ENCODE assay signal across 9 mouse cellular contexts in genomic region chr8:21981664-21982337, GRCm38 (mm10). TPM values are rescaled to one million over a fixed set of nuclear protein-coding genes. Genes with fewer than 3 reads are reported as not detected.
DNase-seq lines count a peak whose midpoint lies in the region; ATAC-seq and TF ChIP-seq lines count a peak whose summit lies in the region.
"Had no signal": no experiment of that assay in that cellular context is flagged by ENCODE, and none has a peak within 500 bp of the region (broad histone marks: within the 10 kb centered on the region; RNA-seq: fewer than 3 reads in every experiment).

No protein-coding gene starts in this region.

- WGBS in stomach, postnatal 0 days: 63% methylated on average over 8 of the region's 8 CpGs

- DNase-seq in frontal cortex, postnatal 10 days (ENCODE audit: low spot score in 2 of 2): no peak
- DNase-seq in cerebellum, postnatal 36 days: peak; percentile 8 to 9
- DNase-seq in layer of hippocampus, postnatal 14 days (ENCODE audit: low spot score in 2 of 2): peak; percentile 22 to 29
- DNase-seq in stomach, postnatal 0 days (ENCODE audit: low spot score): no peak
- DNase-seq in lung, postnatal 25 days (ENCODE audit: low spot score): no peak
- DNase-seq in testis, postnatal 14 days (ENCODE audit: low spot score): no peak

- H3K9me3 ChIP-seq in ES-Bruce4 (replicated peaks; ENCODE audit: control insufficient read depth, insufficient read depth, low read length, poor library complexity, severe bottlenecking): no peaks in the 10 kb centered on the region
- H3K9me3 ChIP-seq in stomach, postnatal 0 days (ENCODE audit: control insufficient read depth, low read length): no peaks in the 10 kb centered on the region

- H3K27me3 ChIP-seq in ES-Bruce4 (ENCODE audit: control insufficient read depth, insufficient read depth, low read length, poor library complexity, severe bottlenecking): no peaks in the 10 kb centered on the region
- H3K27me3 ChIP-seq in stomach, postnatal 0 days (ENCODE audit: control insufficient read depth, insufficient read depth, low read length): no peaks in the 10 kb centered on the region

- no peak for TF ChIP-seq POLR2A in ES-Bruce4 (IDR thresholded peaks at IDR 0.05; ENCODE audit: insufficient read depth, low read length)

- TF ChIP-seq CTCF in ES-Bruce4 (IDR thresholded peaks at IDR 0.05; ENCODE audit: low read depth, low read length): peak; percentile 44
- peak; percentile 54 for TF ChIP-seq CTCF in stomach, postnatal 0 days (IDR thresholded peaks at IDR 0.05; ENCODE audit: low read depth)

- no peaks in the 10 kb centered on the region for H3K4me1 ChIP-seq in ES-Bruce4 (ENCODE audit: control insufficient read depth, insufficient read depth, low read length)
- no peaks in the 10 kb centered on the region for H3K4me1 ChIP-seq in stomach, postnatal 0 days (replicated peaks; ENCODE audit: control insufficient read depth, insufficient read depth)

- TF ChIP-seq EP300 in ES-Bruce4 (IDR thresholded peaks at IDR 0.05; ENCODE audit: insufficient read depth, low read depth, low read length): no peak
- TF ChIP-seq EP300 in stomach, postnatal 0 days (optimal IDR thresholded peaks at IDR 0.05): no peak

- no peak overlapping the region for H3K4me3 ChIP-seq in ES-Bruce4 (ENCODE audit: low read depth, low read length)
- no peak overlapping the region for H3K4me3 ChIP-seq in stomach, postnatal 0 days (ENCODE audit: low read depth, low read length)

- H3K4me2 ChIP-seq in stomach, postnatal 0 days (replicated peaks; ENCODE audit: low read depth): no peak overlapping the region

- H3K36me3 ChIP-seq in ES-Bruce4 (ENCODE audit: control insufficient read depth, insufficient read depth, low read length, poor library complexity, severe bottlenecking): no peaks in the 10 kb centered on the region
- no peaks in the 10 kb centered on the region for H3K36me3 ChIP-seq in stomach, postnatal 0 days (ENCODE audit: control insufficient read depth, insufficient read depth, low read length)

- no peak overlapping the region for H3K27ac ChIP-seq in ES-Bruce4 (ENCODE audit: insufficient read depth, low read length)
- H3K27ac ChIP-seq in stomach, postnatal 0 days (replicated peaks): no peak overlapping the region

- peak; percentile 99 for ATAC-seq in frontal cortex, adult (ENCODE audit: low TSS enrichment)
- ATAC-seq in stomach, postnatal 0 days (ENCODE audit: low FRiP score, low TSS enrichment): no peak

- H3K9ac ChIP-seq in ES-Bruce4 (ENCODE audit: low read depth, poor library complexity, severe bottlenecking): no peak overlapping the region
- H3K9ac ChIP-seq in stomach, postnatal 0 days (ENCODE audit: low read length): no peak overlapping the region

RNA-seq across cellular contexts. Expression of gene Ccdc70, which starts 12.2 kb away (rescaled TPM):
- polyA plus RNA-seq in ES-Bruce4 (2011; ENCODE audit: insufficient read depth, insufficient read length, low read depth, missing spikeins): not detected in 2 replicates
- total RNA-seq in layer of hippocampus, postnatal 14 days (2021): not detected
- polyA plus RNA-seq in stomach, postnatal 0 days (2015; fragmentation: Nextera tagmentation; extraction: Ambion mirVana): not detected in 2 replicates
- polyA plus RNA-seq: lung, embryonic 16.5 days had no signal

RNA-seq across cellular contexts. Expression of gene Fam90a1a, which starts 23.3 kb away (rescaled TPM):
- polyA plus RNA-seq in ES-Bruce4 (2011; ENCODE audit: insufficient read depth, insufficient read length, low read depth, missing spikeins): not detected in 2 replicates
- not detected for total RNA-seq in layer of hippocampus, postnatal 14 days (2021)
- polyA plus RNA-seq in stomach, postnatal 0 days (2015; fragmentation: Nextera tagmentation; extraction: Ambion mirVana): not detected in 2 replicates
- polyA plus RNA-seq: lung, embryonic 16.5 days had no signal

RNA-seq across cellular contexts. Expression of gene Defb13, which starts 35.2 kb away (rescaled TPM):
- not detected in 2 replicates for polyA plus RNA-seq in ES-Bruce4 (2011; ENCODE audit: insufficient read depth, insufficient read length, low read depth, missing spikeins)
- total RNA-seq in layer of hippocampus, postnatal 14 days (2021): not detected
- polyA plus RNA-seq in stomach, postnatal 0 days (2015; fragmentation: Nextera tagmentation; extraction: Ambion mirVana): not detected in 2 replicates
- polyA plus RNA-seq: lung, embryonic 16.5 days had no signal

RNA-seq across cellular contexts. Expression of gene Defb35, which starts 43.6 kb away (rescaled TPM):
- not detected in 2 replicates for polyA plus RNA-seq in ES-Bruce4 (2011; ENCODE audit: insufficient read depth, insufficient read length, low read depth, missing spikeins)
- not detected for total RNA-seq in layer of hippocampus, postnatal 14 days (2021)
- not detected in 2 replicates for polyA plus RNA-seq in stomach, postnatal 0 days (2015; fragmentation: Nextera tagmentation; extraction: Ambion mirVana)
- polyA plus RNA-seq: lung, embryonic 16.5 days had no signal

RNA-seq across cellular contexts. Expression of gene Defb15, which starts 49.3 kb away (rescaled TPM):
- not detected in 2 replicates for polyA plus RNA-seq in ES-Bruce4 (2011; ENCODE audit: insufficient read depth, insufficient read length, low read depth, missing spikeins)
- not detected for total RNA-seq in layer of hippocampus, postnatal 14 days (2021)
- polyA plus RNA-seq in stomach, postnatal 0 days (2015; fragmentation: Nextera tagmentation; extraction: Ambion mirVana): not detected in 2 replicates
- polyA plus RNA-seq: lung, embryonic 16.5 days had no signal

Comparison
In these comparisons a context has a peak if more than half of its experiments do, and no peak if none do; other contexts are left out.
1. DNase-seq: peak in cerebellum, postnatal 36 days (2 of 2) and layer of hippocampus, postnatal 14 days (2 of 2); none in frontal cortex, postnatal 10 days (0 of 2), stomach, postnatal 0 days (single experiment), lung, postnatal 25 days (single experiment) and testis, postnatal 14 days (single experiment).